Mouse (Mus musculus): Measurements from ENCODE around the gene Mdh1.

Mdh1 gene

DNA sequence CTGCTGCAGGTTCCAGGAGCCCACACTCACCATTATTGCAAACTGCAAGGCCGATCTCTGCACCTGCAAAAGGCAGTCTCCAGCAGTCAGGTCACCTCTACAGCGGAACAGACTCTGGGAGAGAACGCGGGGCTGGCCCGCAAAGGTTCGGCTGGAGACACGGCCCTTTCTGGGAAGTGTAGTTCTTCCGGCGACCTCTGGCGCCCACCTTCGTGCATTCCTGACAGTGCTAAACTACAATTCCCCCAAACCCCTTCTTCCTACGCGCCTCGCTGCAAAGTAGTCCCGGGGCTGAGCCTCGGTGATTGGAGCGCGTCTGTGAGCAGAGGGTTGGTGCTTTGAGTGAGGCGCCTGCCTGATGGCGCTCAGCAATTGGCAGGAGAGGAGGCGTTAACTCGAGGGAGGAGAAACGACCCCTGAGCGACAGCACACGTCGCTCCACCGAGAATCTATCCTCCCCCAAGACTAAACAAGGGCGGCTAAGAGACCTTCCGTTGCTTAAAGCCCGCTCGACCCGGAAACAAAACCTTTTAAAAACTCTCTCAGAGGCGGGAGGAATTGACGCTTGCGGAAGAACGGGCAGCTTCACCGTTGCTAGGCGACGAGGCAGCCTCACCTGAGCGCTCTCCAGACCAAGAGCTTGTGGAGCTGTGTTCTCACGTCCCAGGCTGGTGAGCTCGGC, at the start of gene Mdh1, which contains the start of gene Wdpcp:
TSS of gene Mdh1 (minus strand) at position 668 of the 682 bp plus-strand sequence.
TSS of gene Wdpcp (plus strand) at position 536 of the 682 bp plus-strand sequence.
- DNase-seq (ENCODE audit: inconsistent age in 2 of 2, low spot score in 1 of 2) = peak; percentile 97 to 98

DNA sequence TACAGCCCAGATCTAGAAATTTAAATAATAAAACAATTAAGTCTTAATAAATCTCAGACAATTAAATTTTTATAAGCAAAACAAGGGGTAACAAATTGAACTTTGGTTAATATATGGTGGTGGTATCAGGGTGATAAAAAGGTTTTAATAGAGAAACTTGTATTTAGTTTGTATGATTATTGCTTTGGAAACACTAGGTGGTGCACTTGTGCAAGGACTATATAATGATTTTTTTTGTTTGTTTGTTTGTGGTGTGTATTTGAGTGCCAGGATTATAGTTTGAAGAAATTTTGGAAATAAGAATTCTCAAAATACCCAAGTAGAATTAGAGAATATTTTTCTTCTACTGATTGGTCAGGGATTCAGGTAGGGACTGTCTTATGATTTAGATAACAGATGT, 43.7 kb upstream of the Mdh1 start:
- no peak for DNase-seq (ENCODE audit: inconsistent age in 2 of 2, low spot score in 1 of 2)

DNA sequence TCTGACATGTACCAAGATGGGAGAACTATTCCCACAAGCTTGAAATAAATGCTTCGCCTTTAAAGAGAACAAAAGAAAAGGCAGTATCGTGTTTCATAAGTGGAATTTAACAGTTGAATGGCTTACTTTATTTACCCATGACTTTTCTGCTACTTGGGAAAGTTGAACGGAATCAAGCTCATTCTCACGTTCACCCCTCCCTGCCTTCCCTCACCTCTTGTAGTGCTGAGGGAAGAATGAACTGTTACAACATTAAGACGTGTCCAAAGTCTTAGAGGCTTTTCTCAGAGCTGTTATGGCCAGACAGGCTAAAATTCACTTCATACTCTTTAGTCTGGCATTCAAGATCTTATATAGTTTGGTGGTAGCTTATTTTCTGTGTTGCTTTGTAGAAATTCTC, 30.3 kb upstream of the Mdh1 start:
- DNase-seq (ENCODE audit: inconsistent age in 2 of 2, low spot score in 1 of 2) = no peak

DNA sequence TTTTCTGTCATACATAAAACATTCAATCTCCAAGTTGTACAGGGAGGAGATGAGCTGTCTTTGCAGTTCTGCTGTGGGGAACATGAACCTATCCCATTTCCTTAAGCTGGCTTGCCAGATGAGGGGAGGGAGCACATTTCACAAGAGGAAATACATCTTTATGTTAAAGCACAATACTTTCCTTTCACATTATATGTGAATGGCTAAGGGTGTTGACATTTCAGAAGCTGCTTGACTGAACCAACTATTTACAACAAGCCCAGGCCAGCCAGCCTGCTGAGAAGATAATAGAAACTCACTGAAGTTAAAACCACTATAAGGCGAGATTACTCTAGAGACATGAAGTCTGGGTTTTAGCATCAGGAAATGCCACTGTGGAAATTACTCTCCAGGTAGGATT, 11.1 kb upstream of the Mdh1 start:
- DNase-seq (ENCODE audit: inconsistent age in 2 of 2, low spot score in 1 of 2) = no peak

DNA sequence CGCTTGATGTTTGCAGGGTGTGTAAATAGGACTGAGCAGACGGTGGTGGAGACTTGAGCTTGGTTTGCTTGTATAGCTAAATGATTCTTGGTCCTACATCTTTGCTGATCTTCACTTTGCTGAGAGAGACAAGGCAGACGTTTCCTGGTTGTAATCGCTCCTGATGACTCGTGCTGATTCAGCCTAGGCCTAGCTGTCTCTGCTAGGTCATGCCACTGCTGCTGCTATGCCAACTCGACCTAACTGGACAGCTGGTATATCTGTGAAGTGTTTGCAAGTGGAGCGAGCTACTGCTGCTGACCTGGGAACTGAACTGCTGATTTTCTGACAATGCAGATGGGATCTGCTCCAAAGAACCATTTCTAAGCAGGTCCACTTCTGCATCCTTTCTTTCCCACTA, 9.3 kb upstream of the Mdh1 start:
- DNase-seq (ENCODE audit: inconsistent age in 2 of 2, low spot score in 1 of 2) = peak; percentile 52 to 74

DNA sequence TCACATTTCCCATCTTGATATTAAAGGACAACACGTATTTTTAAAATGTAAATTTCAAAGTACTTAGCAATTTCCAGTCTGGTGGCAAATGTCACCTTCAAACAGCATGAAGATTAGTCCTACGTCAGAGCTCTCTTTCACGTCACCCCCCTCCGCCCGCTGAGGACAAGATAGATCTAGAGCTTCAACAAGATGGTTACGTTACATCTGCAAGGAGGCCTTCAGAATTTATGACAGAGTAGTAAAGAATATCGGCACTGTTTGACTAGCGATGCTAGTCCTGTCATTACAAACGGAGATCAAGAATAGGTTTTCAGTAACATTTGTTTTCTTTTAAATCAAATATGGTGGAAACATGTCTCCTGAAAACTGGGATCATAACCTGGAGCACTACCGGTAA, 1.2 kb downstream of the Mdh1 start:
- DNase-seq (ENCODE audit: inconsistent age in 2 of 2, low spot score in 1 of 2) = peak; percentile 45 to 82

DNA sequence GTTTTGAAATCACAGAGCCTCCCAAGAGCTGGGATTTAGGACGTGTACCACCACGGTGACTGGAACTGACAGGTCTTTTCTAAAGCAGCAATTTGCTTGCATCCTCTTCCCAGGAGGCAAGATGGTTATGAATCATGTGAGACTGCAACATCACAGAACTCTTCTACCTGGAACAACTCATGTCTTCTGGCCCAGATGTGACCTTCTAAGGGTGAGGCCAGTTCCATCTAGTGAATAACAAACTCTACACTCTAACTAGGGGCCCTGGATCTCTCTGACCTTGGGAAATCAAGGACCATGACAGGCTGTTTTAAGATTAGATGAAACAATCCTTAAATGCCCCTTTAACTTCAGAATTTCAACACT, 2.1 kb downstream of the Mdh1 start:
- peak in 1 of 2 experiments; percentile 77 for DNase-seq (ENCODE audit: inconsistent age in 2 of 2, low spot score in 1 of 2)

DNA sequence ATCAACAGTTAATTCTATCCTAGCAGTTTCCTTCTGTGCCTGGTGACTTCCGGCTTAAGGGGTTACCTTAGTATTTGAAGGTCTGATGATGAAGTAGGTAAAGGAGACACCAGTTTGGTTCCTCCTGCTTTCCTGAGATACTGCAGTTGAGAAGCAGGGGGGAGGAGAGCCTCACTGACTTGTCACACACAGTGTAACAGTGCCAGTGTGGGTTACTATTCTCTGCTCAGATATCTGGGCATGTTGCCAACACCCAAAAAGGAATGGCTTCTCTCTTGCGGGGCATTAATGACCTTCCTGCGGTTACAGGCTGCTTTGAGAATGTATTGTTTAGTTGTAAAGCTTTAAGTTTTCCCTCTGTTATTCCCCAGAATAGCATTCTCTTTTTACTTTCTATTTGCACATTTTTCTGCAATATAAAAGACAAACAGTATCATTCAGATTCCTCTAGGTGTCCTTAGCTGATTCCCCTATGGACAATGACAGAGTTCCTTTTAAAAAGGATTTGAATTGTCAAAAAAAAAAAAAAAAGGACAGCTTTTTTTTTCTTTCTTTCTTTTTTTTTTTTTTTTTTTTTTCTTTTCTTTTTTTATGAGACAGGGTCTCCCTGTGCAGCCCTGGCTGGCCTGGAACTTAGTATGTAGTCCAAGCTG, 2.6 kb downstream of the Mdh1 start:
- DNase-seq (ENCODE audit: inconsistent age in 2 of 2, low spot score in 1 of 2) = peak; percentile 67 to 86

DNA sequence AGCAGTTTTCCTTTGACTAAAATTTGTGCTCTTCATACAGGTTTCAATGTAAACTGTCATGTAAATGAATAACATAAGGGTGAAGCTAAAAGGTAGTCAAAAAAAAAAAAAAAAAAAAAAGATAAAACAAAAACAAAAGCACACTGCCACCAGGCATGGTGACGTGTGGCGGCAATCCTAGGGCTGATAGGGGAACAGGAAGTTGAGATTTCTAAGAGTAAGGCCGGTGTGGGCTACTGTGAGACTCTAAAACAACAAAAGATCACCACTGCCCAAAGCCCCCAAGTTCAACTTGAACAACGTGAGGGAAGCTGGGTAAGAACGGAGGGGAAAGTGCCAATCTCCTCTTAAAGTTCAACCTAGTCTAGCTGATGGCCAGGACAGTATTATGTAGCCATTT, 3.2 kb downstream of the Mdh1 start:
- no peak for DNase-seq (ENCODE audit: inconsistent age in 2 of 2, low spot score in 1 of 2)

DNA sequence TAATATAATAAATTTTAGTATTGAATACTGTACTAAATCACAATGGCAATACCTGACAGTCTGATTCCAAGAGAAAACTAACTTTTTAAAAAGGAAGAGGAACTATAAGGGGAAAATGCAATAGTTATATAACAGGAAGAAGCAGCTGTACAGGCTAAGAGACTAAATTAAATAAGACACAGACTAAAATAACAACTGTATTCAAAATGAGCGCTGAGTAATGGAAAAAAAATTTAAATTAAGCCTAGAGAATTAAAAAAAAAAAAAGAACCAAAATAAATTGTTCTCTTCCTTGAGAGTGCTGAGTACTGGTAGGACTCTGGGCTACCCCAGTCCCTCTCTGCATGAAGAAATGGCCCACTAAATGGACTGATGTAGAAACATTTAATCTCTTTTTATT, 4.4 kb downstream of the Mdh1 start:
- no peak for DNase-seq (ENCODE audit: inconsistent age in 2 of 2, low spot score in 1 of 2)

DNA sequence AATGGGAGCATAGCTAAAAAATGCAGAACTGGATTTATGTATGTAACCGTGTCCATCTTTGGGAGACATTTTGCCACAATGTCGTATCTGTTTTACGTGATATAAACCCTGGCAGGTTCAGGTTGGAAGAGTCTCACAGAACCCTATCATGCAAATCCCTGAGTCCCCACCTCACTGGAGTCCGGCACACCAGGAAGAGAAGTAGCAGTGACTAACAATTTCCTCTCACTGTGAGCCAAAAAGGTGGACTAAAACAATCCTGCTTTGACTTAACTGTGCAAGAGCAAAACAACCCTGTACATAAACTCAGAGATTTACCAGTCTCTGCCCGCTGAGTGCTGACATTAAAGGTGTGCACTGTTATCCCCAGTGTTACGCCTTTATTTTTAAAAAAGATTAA, 5.2 kb downstream of the Mdh1 start:
- DNase-seq (ENCODE audit: inconsistent age in 2 of 2, low spot score in 1 of 2) = no peak

DNA sequence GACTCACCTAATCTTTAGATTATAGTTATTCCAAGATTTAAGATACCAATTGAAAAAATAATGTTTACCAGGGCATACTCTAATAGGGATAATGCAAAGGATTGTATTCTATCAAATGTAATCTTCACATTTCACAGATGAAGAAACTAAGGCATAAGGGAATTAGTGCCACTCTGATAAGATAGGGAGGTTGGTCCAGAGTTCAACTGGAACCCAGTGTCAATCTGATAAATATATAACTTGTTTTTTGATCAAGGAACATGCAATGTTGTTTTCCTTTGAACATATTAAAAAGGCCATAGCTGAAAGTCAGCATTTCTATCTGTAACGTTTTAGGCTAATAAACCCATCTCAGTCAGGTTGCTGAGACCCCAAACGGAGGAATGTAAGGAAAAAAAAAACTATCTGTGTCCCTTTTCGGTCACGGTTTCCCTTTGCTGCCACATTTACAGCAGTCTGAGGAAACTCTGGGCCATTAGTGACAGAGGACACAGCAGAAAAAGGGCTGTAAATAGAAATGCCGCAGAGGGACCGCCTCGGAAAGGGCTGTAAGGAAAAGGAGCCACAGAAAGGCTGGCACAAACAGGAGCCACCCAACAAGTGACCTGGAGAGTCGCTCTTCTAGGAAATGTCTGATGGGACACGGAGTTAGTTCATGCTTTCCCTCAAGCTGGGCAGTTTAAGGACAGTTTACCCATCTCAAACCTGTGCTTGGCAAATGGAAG, 7.3 kb downstream of the Mdh1 start:
- DNase-seq (ENCODE audit: inconsistent age in 2 of 2, low spot score in 1 of 2) = no peak

DNA sequence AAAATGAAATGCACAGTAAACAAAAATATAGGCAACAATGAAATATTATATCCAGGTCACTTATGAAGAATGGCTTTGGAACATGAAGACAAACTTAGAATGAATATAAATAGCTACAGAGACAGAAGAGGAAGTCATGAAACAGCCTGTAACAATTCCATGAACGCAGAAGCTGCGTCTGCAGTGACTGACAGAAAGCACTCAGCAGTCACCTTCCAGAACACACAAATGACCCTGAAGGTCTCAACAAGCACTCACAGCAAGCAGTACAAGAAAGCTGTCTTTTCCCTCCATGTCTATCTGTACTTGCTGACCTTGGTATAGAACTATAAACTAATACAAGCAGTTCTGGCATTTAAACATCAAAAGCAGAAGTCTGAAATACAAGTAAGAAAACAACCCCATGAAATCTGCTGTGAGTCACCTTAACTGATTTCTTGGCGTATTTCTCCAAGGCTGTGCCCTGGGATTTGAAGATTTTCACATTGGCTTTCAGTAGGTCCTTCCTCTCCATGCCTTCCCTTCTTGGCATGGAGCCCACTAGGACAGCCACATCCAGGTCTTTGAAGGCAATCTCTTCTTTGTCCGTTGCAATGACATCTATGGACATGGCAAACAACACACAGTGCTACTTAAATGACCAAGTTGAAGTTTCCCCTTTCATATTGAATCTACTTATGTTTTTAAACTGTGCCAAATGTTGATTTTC, 8.4 kb downstream of the Mdh1 start:
- DNase-seq (ENCODE audit: inconsistent age in 2 of 2, low spot score in 1 of 2) = peak; percentile 44 to 80

DNA sequence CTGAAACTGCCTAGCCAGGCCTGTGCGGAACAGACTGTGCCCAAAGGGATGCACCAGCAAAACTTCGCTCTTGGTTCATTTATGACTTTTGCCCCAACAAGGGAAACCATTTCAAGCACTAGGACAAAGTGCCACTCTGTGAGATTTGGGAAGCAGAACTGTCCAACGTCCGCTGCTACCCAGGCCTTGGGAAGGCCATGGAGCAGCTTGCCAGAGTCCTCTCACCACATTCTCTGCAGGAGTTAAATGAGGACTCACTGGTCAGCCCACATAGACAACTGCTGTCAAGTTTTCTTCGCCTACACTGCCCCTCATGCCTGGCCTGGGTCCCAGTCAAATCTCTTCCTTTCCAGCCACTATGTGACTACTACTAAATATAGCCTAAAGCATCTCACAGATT, 10.8 kb downstream of the Mdh1 start:
- peak in 1 of 2 experiments; percentile 40 for DNase-seq (ENCODE audit: inconsistent age in 2 of 2, low spot score in 1 of 2)

DNA sequence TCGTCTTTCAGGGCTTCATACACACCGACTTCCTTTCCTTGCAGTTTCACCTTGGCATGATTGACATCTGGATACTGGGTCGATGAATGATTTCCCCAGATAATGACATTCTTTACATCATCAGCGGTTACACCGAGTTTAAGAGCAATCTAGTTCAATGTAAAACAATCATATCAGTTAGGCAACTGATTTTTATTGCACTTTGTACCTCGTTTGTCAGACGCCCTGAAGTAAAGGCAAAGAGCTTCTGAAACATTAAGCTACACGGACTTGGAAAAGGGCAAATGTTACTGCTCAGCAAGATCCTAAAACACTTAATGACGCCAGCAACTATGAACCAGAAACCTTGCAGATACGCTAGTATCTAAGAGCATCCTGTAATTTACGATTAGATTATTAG, 12.4 kb downstream of the Mdh1 start:
- no peak for DNase-seq (ENCODE audit: inconsistent age in 2 of 2, low spot score in 1 of 2)

DNA sequence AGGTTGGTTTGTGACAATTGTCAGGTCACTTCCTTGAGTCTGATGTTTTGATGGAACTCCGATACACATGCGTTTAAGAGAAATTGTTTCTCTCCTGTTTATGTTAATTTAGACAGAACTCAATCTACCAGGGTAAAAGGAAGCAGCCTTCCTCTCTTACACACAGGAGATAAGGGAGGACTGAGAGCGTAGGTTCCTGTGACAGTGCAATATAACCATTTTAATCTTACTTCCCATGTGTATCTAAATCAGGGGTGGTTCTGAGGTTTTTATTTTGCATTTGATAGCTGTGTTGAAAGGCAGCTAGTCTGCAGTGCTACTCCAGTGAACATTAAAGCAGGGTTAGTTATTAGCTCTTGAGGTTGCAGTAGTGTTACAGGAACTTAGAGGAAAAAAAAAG, 20.1 kb downstream of the Mdh1 start:
- DNase-seq (ENCODE audit: inconsistent age in 2 of 2, low spot score in 1 of 2) = peak in 1 of 2 experiments; percentile 14

DNA sequence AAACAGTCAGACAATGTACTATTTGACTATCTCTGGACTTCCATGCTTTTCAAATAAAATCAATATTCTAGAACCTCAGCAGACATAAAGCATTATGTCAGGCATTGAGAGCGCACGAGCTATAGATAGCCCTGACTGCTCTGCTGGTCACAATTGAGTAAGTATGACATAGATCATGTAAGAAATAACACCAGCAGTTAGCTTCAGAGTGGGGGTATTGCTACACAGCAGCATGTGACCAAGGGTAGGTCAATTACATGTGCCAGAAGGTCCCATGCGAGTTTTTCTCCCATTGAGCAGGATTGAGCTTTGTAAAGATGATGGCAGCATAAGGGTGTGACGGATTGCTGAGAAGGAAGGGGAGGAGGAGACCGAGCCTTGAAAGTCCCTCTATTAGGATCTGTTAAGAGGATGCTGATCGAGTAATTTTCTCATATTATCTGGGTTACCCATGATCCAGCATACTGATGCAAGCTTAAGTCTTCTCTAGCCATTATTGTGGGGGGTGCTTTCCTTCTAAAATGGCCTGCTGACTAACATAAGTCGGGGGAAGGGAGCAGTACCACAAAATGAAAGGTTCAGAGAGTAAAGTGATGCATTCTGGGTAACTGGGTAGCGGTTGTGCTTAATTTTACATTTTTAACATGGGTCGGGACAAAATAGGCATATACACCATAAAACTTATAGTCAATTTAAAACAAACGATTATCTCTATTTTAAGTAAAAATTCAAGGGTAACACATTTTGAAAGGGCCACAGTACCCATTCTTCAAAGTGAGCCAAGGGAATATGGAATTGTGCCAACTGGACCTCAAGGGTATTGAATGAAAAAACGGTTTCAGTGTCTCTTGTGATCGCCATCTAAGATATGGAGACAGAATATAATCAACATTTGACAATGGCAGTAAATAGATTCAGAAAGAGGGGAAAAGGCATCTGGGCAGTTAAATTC, 21.7 kb downstream of the Mdh1 start:
- DNase-seq (ENCODE audit: inconsistent age in 2 of 2, low spot score in 1 of 2) = peak in 1 of 2 experiments; percentile 65

DNA sequence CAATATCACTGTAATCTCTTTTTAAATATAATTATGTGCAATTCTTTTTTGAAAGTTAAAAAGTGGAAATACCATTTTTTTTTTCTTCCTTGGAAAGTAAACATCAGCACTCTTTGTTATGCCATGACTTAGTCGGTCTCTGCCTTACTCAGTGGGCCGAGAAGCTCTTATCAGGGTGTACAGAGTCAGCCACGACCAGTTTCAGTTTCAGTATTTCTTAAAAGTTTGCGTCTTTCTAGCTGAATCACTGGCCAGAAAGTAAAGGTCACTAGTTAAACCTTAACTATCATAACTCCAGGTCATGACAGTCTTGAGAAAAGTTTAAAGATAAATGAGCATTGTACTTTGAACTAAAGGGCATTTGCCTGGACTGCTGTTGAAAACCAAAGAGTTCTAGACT, 22.4 kb downstream of the Mdh1 start:
- DNase-seq (ENCODE audit: inconsistent age in 2 of 2, low spot score in 1 of 2) = peak in 1 of 2 experiments; percentile 78

DNA sequence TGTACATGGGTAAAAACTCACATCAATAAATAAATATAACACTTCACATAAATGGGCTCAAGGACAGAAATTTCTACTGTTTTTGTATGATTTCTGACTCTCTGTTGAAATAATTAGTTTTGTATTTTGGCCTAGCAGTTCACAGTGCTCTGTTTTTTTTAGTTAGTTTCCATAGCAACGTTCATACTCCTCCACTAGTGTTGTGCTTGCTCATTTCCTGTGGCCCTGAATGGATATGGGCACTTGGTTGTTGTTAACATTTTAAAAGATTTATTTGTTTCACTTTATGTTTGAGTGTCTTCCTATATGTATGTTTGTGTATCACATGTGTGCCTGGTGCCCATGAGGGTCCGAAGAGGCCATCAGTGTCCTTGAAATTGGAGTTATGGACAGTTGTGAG, 23.1 kb downstream of the Mdh1 start:
- no peak for DNase-seq (ENCODE audit: inconsistent age in 2 of 2, low spot score in 1 of 2)

DNA sequence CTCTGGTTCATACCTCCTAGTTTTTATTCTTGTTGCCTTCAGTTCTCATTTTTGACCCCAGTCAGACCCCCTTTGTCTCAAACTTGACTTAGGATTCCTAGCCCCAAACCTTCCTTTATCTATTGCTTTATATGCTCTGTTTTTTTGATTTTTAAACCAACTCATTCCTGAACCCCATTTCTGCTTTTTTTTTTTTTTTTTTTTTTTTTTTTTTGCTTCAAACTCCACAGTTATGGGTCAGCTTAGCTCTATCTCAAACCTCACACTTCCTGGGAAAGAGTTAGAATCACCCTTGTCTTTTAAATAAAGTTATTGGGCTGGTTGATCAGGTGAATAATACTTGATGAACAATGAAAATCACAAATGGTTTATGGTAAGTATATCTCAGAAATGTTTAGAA, 24.6 kb downstream of the Mdh1 start:
- no peak for DNase-seq (ENCODE audit: inconsistent age in 2 of 2, low spot score in 1 of 2)
